Mouse (Mus musculus): Measurements from ENCODE around the gene Zp3. TPM values are rescaled to one million over a fixed set of nuclear protein-coding genes. Genes with fewer than 3 reads are reported as not detected.

Gene Zp3
- polyA plus RNA-seq, 1 experiment from 2014 or later, result not detected

GRCm38 (mm10) chr5:136014877-136015276, 35.0 kb downstream of the Zp3 start:
- H3K4me2 ChIP-seq (ENCODE audit: low read length), result no peak overlapping the region
- no peak overlapping the region for H3K4me3 ChIP-seq (ENCODE audit: low read length)
- peaks cover 7% of the 10 kb centered on the region for H3K4me1 ChIP-seq (ENCODE audit: control insufficient read depth, insufficient read depth, low read depth, low read length)
- no peaks in the 10 kb centered on the region for H3K27me3 ChIP-seq (replicated peaks; ENCODE audit: control insufficient read depth, insufficient read depth, low read length)
- peaks cover 11% of the 10 kb centered on the region; the same call in 1 of the 2 replicates for H3K36me3 ChIP-seq (ENCODE audit: control insufficient read depth, insufficient read depth, low read length)
- H3K9me3 ChIP-seq (ENCODE audit: control insufficient read depth, low read length), result no peaks in the 10 kb centered on the region
- ATAC-seq, result no peak
- no peak overlapping the region for H3K27ac ChIP-seq (ENCODE audit: low read depth, low read length)
- 76% methylated on average over 10 of the region's 10 CpGs for WGBS
- no peak overlapping the region for H3K9ac ChIP-seq (ENCODE audit: low read depth, low read length)

- peaks cover 11% of the 10 kb centered on the region; the same call in 1 of the 2 replicates for H3K36me3 ChIP-seq (ENCODE audit: control insufficient read depth, insufficient read depth, low read length)
- H3K4me1 ChIP-seq (ENCODE audit: control insufficient read depth, insufficient read depth, low read depth, low read length), result peaks cover 7% of the 10 kb centered on the region
- H3K9me3 ChIP-seq (ENCODE audit: control insufficient read depth, low read length), result no peaks in the 10 kb centered on the region
- no peak overlapping the region for H3K4me3 ChIP-seq (ENCODE audit: low read length)
- H3K27ac ChIP-seq (ENCODE audit: low read depth, low read length), result 0 out of 2 replicates have a peak overlapping the region, but pooled peaks have one; percentile 8
- ATAC-seq, result no peak
- H3K9ac ChIP-seq (ENCODE audit: low read depth, low read length), result 0 out of 2 replicates have a peak overlapping the region, but pooled peaks have one; percentile 8
- WGBS, result 60% methylated on average over 10 of the region's 10 CpGs
- H3K4me2 ChIP-seq (ENCODE audit: low read length), result no peak overlapping the region
- no peaks in the 10 kb centered on the region for H3K27me3 ChIP-seq (replicated peaks; ENCODE audit: control insufficient read depth, insufficient read depth, low read length)
These were observed 35.7 kb downstream of the Zp3 start for GRCm38 (mm10) chr5:136015586-136015985.

GRCm38 (mm10) chr5:136016014-136016876, 36.3 kb downstream of the Zp3 start:
- ATAC-seq, result no peak
- Histone ChIP-seq H3K27ac (ENCODE audit: low read depth, low read length) (no peak overlapping the region; the same call in 1 of the 2 replicates), H3K36me3 (ENCODE audit: control insufficient read depth, insufficient read depth, low read length) (peaks cover 11% of the 10 kb centered on the region; the same call in 1 of the 2 replicates), H3K4me2 (ENCODE audit: low read length) (no peak overlapping the region), H3K27me3 (replicated peaks; ENCODE audit: control insufficient read depth, insufficient read depth, low read length) (no peaks in the 10 kb centered on the region), H3K4me1 (ENCODE audit: control insufficient read depth, insufficient read depth, low read depth, low read length) (peaks cover 7% of the 10 kb centered on the region), H3K9ac (ENCODE audit: low read depth, low read length) (no peak overlapping the region), H3K4me3 (ENCODE audit: low read length) (no peak overlapping the region), H3K9me3 (ENCODE audit: control insufficient read depth, low read length) (no peaks in the 10 kb centered on the region)
- WGBS, result 72% methylated on average over 10 of the region's 10 CpGs

- H3K9ac ChIP-seq (ENCODE audit: low read depth, low read length), result no peak overlapping the region
- peaks cover 7% of the 10 kb centered on the region for H3K4me1 ChIP-seq (ENCODE audit: control insufficient read depth, insufficient read depth, low read depth, low read length)
- no peak for ATAC-seq
- no peaks in the 10 kb centered on the region for H3K27me3 ChIP-seq (replicated peaks; ENCODE audit: control insufficient read depth, insufficient read depth, low read length)
- H3K9me3 ChIP-seq (ENCODE audit: control insufficient read depth, low read length), result no peaks in the 10 kb centered on the region
- H3K36me3 ChIP-seq (ENCODE audit: control insufficient read depth, insufficient read depth, low read length), result peaks cover 5% of the 10 kb centered on the region; the same call in 1 of the 2 replicates
- WGBS, result 70% methylated on average over 6 of the region's 6 CpGs
- no peak overlapping the region for H3K27ac ChIP-seq (ENCODE audit: low read depth, low read length)
- H3K4me2 ChIP-seq (ENCODE audit: low read length), result no peak overlapping the region
- H3K4me3 ChIP-seq (ENCODE audit: low read length), result no peak overlapping the region
These were observed 37.4 kb downstream of the Zp3 start for GRCm38 (mm10) chr5:136017262-136017661.

DNA sequence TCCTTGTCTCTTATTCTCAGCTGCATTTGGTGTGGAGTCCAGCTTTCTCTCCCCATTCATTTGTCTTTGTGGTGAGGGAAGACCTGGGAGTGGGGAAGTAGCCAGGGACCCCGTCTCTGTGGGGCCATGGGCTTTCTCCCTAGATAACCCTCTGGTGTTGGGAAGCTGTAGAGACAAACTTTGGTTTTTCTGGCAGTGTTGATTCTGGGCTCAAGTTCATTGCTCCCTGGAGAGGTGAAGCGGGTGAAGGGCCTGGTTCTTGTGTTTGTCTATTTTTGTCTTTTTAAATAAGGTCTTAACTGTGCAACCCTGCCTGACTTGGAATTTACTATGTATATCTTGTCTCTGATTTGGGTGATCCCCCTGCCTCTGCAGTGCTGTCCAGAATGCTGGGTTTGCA, 38.8 kb downstream of the Zp3 start:
- ATAC-seq, result no peak
- Histone ChIP-seq H3K4me3 (ENCODE audit: low read length) (no peak overlapping the region), H3K9me3 (ENCODE audit: control insufficient read depth, low read length) (no peaks in the 10 kb centered on the region), H3K4me1 (ENCODE audit: control insufficient read depth, insufficient read depth, low read depth, low read length) (peaks cover 7% of the 10 kb centered on the region), H3K9ac (ENCODE audit: low read depth, low read length) (no peak overlapping the region), H3K27ac (ENCODE audit: low read depth, low read length) (no peak overlapping the region), H3K36me3 (ENCODE audit: control insufficient read depth, insufficient read depth, low read length) (0 out of 2 replicates have a peak, but pooled peaks cover 3% of the 10 kb centered on the region), H3K27me3 (replicated peaks; ENCODE audit: control insufficient read depth, insufficient read depth, low read length) (no peaks in the 10 kb centered on the region), H3K4me2 (ENCODE audit: low read length) (no peak overlapping the region)
- WGBS, result 85% methylated on average over 2 of the region's 2 CpGs

DNA sequence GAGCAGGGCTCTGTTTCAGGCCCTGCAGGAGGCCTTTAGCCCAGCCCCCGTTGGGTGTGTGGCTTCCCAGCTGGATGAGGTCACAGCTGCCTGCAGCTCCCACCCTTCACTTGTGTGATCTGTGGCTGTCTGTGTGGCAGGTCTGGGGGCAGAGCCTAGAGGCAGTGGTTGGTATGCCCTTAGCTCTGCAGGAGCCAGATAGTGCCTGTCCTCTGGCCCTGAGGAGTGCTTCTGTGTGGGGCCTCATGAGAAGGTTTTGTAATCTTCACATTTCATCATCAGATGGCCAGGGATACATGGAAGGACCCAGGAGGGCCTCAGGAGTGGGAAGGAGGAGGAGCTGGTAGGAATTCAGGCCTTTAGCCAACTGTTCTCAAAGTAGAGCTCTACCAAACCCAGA, 40.0 kb downstream of the Zp3 start:
- Histone ChIP-seq H3K4me1 (ENCODE audit: control insufficient read depth, insufficient read depth, low read depth, low read length) (peaks cover 7% of the 10 kb centered on the region), H3K9ac (ENCODE audit: low read depth, low read length) (0 out of 2 replicates have a peak overlapping the region, but pooled peaks have one; percentile 4), H3K9me3 (ENCODE audit: control insufficient read depth, low read length) (no peaks in the 10 kb centered on the region), H3K4me3 (ENCODE audit: low read length) (no peak overlapping the region), H3K4me2 (ENCODE audit: low read length) (no peak overlapping the region), H3K27ac (ENCODE audit: low read depth, low read length) (no peak overlapping the region), H3K36me3 (ENCODE audit: control insufficient read depth, insufficient read depth, low read length) (0 out of 2 replicates have a peak, but pooled peaks cover 3% of the 10 kb centered on the region), H3K27me3 (replicated peaks; ENCODE audit: control insufficient read depth, insufficient read depth, low read length) (no peaks in the 10 kb centered on the region)
- ATAC-seq, result no peak
- 37% methylated on average over 1 of the region's 1 CpGs for WGBS

GRCm38 (mm10) chr5:136025712-136026111, 45.8 kb downstream of the Zp3 start:
- no peak overlapping the region for H3K9ac ChIP-seq (ENCODE audit: low read depth, low read length)
- no peak overlapping the region for H3K27ac ChIP-seq (ENCODE audit: low read depth, low read length)
- WGBS, result 84% methylated on average over 3 of the region's 3 CpGs
- H3K36me3 ChIP-seq (ENCODE audit: control insufficient read depth, insufficient read depth, low read length), result peaks cover 11% of the 10 kb centered on the region; the same call in 1 of the 2 replicates
- no peaks in the 10 kb centered on the region for H3K27me3 ChIP-seq (replicated peaks; ENCODE audit: control insufficient read depth, insufficient read depth, low read length)
- no peak overlapping the region for H3K4me2 ChIP-seq (ENCODE audit: low read length)
- no peak for ATAC-seq
- H3K9me3 ChIP-seq (ENCODE audit: control insufficient read depth, low read length), result no peaks in the 10 kb centered on the region
- no peaks in the 10 kb centered on the region for H3K4me1 ChIP-seq (ENCODE audit: control insufficient read depth, insufficient read depth, low read depth, low read length)
- no peak overlapping the region for H3K4me3 ChIP-seq (ENCODE audit: low read length)

- Histone ChIP-seq H3K27me3 (replicated peaks; ENCODE audit: control insufficient read depth, insufficient read depth, low read length) (no peaks in the 10 kb centered on the region), H3K4me3 (ENCODE audit: low read length) (no peak overlapping the region), H3K27ac (ENCODE audit: low read depth, low read length) (no peak overlapping the region), H3K36me3 (ENCODE audit: control insufficient read depth, insufficient read depth, low read length) (peaks cover 14% of the 10 kb centered on the region; the same call in 1 of the 2 replicates), H3K4me1 (ENCODE audit: control insufficient read depth, insufficient read depth, low read depth, low read length) (no peaks in the 10 kb centered on the region), H3K9ac (ENCODE audit: low read depth, low read length) (no peak overlapping the region), H3K4me2 (ENCODE audit: low read length) (no peak overlapping the region), H3K9me3 (ENCODE audit: control insufficient read depth, low read length) (no peaks in the 10 kb centered on the region)
- 79% methylated on average over 9 of the region's 9 CpGs for WGBS
- no peak for ATAC-seq
These were observed 47.0 kb downstream of the Zp3 start for GRCm38 (mm10) chr5:136026859-136027258.

- Histone ChIP-seq H3K36me3 (ENCODE audit: control insufficient read depth, insufficient read depth, low read length) (peaks cover 19% of the 10 kb centered on the region), H3K4me3 (ENCODE audit: low read length) (no peak overlapping the region), H3K4me2 (ENCODE audit: low read length) (no peak overlapping the region), H3K9me3 (ENCODE audit: control insufficient read depth, low read length) (no peaks in the 10 kb centered on the region), H3K9ac (ENCODE audit: low read depth, low read length) (no peak overlapping the region), H3K27ac (ENCODE audit: low read depth, low read length) (no peak overlapping the region), H3K4me1 (ENCODE audit: control insufficient read depth, insufficient read depth, low read depth, low read length) (no peaks in the 10 kb centered on the region), H3K27me3 (replicated peaks; ENCODE audit: control insufficient read depth, insufficient read depth, low read length) (no peaks in the 10 kb centered on the region)
- WGBS, result 79% methylated on average over 11 of the region's 11 CpGs
- ATAC-seq, result no peak
These were observed 47.9 kb downstream of the Zp3 start for GRCm38 (mm10) chr5:136027612-136028311.
